Mouse (Mus musculus) liver, adult 2 months (tissue): ENCODE data around the gene Mmp28. TPM values are rescaled to one million over a fixed set of nuclear protein-coding genes. Genes with fewer than 3 reads are reported as not detected.

ENCODE experiments used
- DNase-seq: peaks from one replicate; pipeline ENCODE4 v3.0.0-alpha.2; 2011; ENCODE audit warnings: low read depth, low spot score; ENCODE audit errors: extremely low read depth
- H3K27ac ChIP-seq: fragments of 200-500 bp; replicated peaks from 2 replicates; pipeline ENCODE4 v1.5.1; 2012; ENCODE audit warnings: low read depth, mild to moderate bottlenecking, control low read depth, inconsistent platforms, low read length; ENCODE audit not compliant: insufficient read depth
- H3K27me3 ChIP-seq: fragments of 200-500 bp; 2 replicates; pipeline ENCODE4 v1.6.1; 2012; ENCODE audit warnings: mild to moderate bottlenecking, moderate library complexity, low read length, inconsistent platforms; ENCODE audit not compliant: control insufficient read depth, insufficient read depth
- H3K36me3 ChIP-seq: fragments of 200-500 bp; 2 replicates; pipeline ENCODE4 v1.6.1; 2012; ENCODE audit warnings: low read length, inconsistent platforms; ENCODE audit not compliant: control insufficient read depth, insufficient read depth
- H3K4me1 ChIP-seq: fragments of 200-500 bp; 2 replicates; pipeline ENCODE4 v1.6.1; 2011; ENCODE audit warnings: low read length; ENCODE audit not compliant: control insufficient read depth, insufficient read depth
- H3K4me3 ChIP-seq: fragments of 200-500 bp; 2 replicates; pipeline ENCODE4 v1.5.1; 2011; ENCODE audit warnings: low read depth, mild to moderate bottlenecking, control low read depth, low read length, moderate library complexity; ENCODE audit not compliant: insufficient read depth
- H3K79me2 ChIP-seq: fragments of 200-500 bp; 2 replicates; pipeline ENCODE4 v1.6.1; 2012; ENCODE audit warnings: inconsistent platforms, mild to moderate bottlenecking, low read length, moderate library complexity; ENCODE audit not compliant: control insufficient read depth, insufficient read depth
- H3K9ac ChIP-seq: fragments of 200-500 bp; 2 replicates; pipeline ENCODE4 v1.6.1; 2012; ENCODE audit warnings: low read depth, mild to moderate bottlenecking, control low read depth, inconsistent platforms, low read length
- CTCF ChIP-seq: fragments of 200-500 bp; IDR thresholded peaks from 2 replicates; pipeline ENCODE4 v1.5.1; 2011; ENCODE audit warnings: low read depth, low read length, control low read depth
- POLR2A ChIP-seq: fragments of 200-500 bp; IDR thresholded peaks from 2 replicates; pipeline ENCODE4 v1.6.1; 2011; ENCODE audit warnings: low read length, control low read depth; ENCODE audit not compliant: insufficient read depth; ENCODE audit errors: extremely low read depth
- WGBS: fragments of 180-500 bp; shearing (Covaris S2); methylation state at CpG from one replicate; pipeline ENCODE4 v1.1.7; 2018; 5-methylcytosine and 5-hydroxymethylcytosine counted together
- polyA plus RNA-seq: library from polyadenylated mRNA; depleted of rRNA; stranded (reverse); fragments of >200 nt; gene quantifications from 2 replicates; pipeline ENCODE4 v1.2.3, GENCODE M21; 2012
- total RNA-seq: library from RNA; depleted of rRNA; stranded (reverse); fragments of >200 nt; gene quantifications from 2 replicates; pipeline ENCODE4 v1.2.3, GENCODE M21; 2014

The Mmp28 gene
- total and polyA plus RNA-seq, 2 experiments: 0.18 to 0.26 TPM

DNA sequence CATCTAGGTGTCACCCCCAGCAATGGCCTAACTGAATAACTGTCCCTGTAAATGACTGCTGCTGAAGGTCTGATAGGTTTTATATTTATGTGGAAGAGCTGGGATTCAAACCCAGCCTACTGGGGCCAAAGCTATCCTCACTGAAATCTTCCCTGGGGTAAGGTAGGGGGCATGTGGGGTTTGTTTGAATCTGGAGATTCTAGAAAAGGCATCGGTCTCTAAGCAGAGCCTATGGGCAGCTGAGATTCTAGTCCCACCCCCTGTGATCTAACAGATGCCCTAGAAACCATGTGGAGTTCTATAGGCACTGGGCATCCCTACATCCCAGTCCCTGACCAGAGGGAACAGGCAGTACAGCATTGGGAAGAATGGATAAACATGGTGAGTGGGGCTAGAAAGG is 25.5 kb downstream of the Mmp28 start, which contains the start of gene 1700020L24Rik:
1700020L24Rik (plus strand) TSS at position 301 of the 400 bp plus-strand sequence.
- H3K27ac ChIP-seq: no peak within 1 kb of the TSS
- DNase-seq: no peak
- no peaks in the 10 kb centered on the region for H3K4me1 ChIP-seq
- no peak for TF ChIP-seq CTCF
- TF ChIP-seq POLR2A: no peak
- peaks cover 2% of the 10 kb centered on the region; the same call in 1 of the 2 replicates for H3K27me3 ChIP-seq
- no peak within 1 kb of the TSS for H3K4me3 ChIP-seq
- H3K36me3 ChIP-seq: no peaks in the 10 kb centered on the region
- H3K79me2 ChIP-seq: no peaks in the 10 kb centered on the region
- H3K9ac ChIP-seq: no peak within 1 kb of the TSS
- 93% methylated on average over 1 of the region's 1 CpGs for WGBS

DNA sequence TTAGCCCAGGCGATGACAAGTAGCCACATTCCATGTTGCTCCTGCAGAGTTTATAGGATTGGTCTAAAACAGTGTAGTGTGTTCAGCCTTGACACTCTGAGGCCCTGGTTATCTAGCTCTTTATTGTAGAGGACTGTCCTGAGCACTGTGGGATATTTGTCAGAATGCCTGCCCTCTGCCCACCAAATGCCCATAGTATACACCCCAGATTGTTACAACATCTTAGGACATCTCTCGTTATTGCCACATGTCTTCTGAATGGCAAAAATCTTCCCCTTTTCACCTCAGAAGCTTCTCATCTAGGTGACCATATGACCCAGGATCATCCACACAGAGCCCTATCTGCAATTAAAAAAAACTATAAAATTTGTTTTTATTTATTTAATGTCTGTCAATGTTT is 30.3 kb downstream of the Mmp28 start:
- Histone ChIP-seq H3K4me3 (no peak overlapping the region), H3K36me3 (no peaks in the 10 kb centered on the region), H3K9ac (no peak overlapping the region), H3K27ac (no peak overlapping the region), H3K4me1 (no peaks in the 10 kb centered on the region), H3K27me3 (peaks cover 3% of the 10 kb centered on the region; the same call in 1 of the 2 replicates), H3K79me2 (no peaks in the 10 kb centered on the region)
- TF ChIP-seq POLR2A (no peak), CTCF (no peak)
- WGBS: 81% methylated on average over 2 of the region's 2 CpGs
- no peak for DNase-seq

DNA sequence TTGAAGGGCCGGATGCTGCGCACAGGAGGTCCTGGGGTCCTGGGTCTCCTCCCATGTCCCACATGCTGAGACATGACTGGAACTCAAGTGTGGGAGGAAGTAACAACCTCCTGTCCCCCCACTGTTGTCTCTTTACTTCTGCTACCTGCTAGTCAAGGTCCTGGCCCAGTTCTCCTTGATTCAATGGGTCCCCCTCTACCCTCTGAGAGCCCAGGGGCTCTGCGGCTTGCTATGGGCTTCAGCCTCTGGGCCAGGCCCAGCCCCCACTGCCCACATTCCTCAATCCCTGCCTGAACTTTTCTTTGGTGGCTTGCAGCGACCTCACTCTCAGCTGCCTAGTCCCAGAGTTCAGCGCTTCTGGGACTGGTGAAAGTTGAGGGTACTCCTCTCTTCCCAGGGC is 33.5 kb downstream of the Mmp28 start, which contains the start of gene Gas2l2:
Gas2l2 (minus strand) TSS at position 101 of the 400 bp plus-strand sequence.
- Histone ChIP-seq H3K36me3 (no peaks in the 10 kb centered on the region), H3K9ac (no peak within 1 kb of the TSS), H3K4me3 (no peak within 1 kb of the TSS), H3K27ac (no peak within 1 kb of the TSS), H3K79me2 (no peaks in the 10 kb centered on the region), H3K4me1 (no peaks in the 10 kb centered on the region), H3K27me3 (peaks cover 6% of the 10 kb centered on the region)
- 70% methylated on average over 5 of the region's 5 CpGs for WGBS
- TF ChIP-seq POLR2A (no peak), CTCF (no peak)
- DNase-seq: no peak

DNA sequence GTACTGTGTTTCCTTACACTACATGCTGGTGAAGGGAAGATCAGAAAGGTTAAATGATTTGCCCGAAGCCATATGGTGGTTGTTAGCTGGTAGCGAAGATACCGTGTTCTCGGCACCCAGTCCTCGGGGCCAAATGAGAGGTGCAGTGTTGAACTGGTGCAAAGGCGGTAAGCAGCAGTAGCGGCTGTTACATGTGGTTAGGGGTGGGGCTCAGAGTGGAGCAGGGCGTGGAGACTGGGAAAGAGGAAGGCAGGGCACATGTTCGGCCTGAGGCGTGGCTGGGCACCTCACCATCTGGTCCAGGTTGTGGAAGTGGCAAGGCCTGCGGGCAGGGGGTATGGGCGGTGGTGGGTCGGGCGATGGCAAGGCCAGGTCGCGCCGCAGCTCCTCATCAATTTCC is 35.9 kb downstream of the Mmp28 start:
- Histone ChIP-seq H3K36me3 (no peaks in the 10 kb centered on the region), H3K27ac (no peak overlapping the region), H3K79me2 (no peaks in the 10 kb centered on the region), H3K9ac (no peak overlapping the region), H3K4me1 (no peaks in the 10 kb centered on the region), H3K4me3 (no peak overlapping the region), H3K27me3 (peaks cover 6% of the 10 kb centered on the region)
- 31% methylated on average over 17 of the region's 17 CpGs for WGBS
- TF ChIP-seq POLR2A: no peak
- no peak for TF ChIP-seq CTCF
- no peak for DNase-seq

GRCm38 (mm10) chr11:83424681-83425080 is 38.2 kb downstream of the Mmp28 start:
- no peaks in the 10 kb centered on the region for H3K79me2 ChIP-seq
- peaks cover 6% of the 10 kb centered on the region for H3K27me3 ChIP-seq
- whole genome bisulfite sequencing: 6% methylated on average over 8 of the region's 8 CpGs
- no peaks in the 10 kb centered on the region for H3K4me1 ChIP-seq
- H3K4me3 ChIP-seq: no peak overlapping the region
- H3K9ac ChIP-seq: no peak overlapping the region
- TF ChIP-seq POLR2A (no peak), CTCF (peak; percentile 91)
- no peaks in the 10 kb centered on the region for H3K36me3 ChIP-seq
- DNase-seq: no peak
- no peak overlapping the region for H3K27ac ChIP-seq

GRCm38 (mm10) chr11:83421305-83421704 is 41.6 kb downstream of the Mmp28 start:
- no peaks in the 10 kb centered on the region for H3K79me2 ChIP-seq
- no peak overlapping the region for H3K9ac ChIP-seq
- H3K4me3 ChIP-seq: no peak overlapping the region
- no peak for DNase-seq
- H3K36me3 ChIP-seq: no peaks in the 10 kb centered on the region
- 2% methylated on average over 9 of the region's 9 CpGs for WGBS
- TF ChIP-seq CTCF (no peak), POLR2A (no peak)
- H3K4me1 ChIP-seq: no peaks in the 10 kb centered on the region
- H3K27me3 ChIP-seq: peaks cover 12% of the 10 kb centered on the region
- no peak overlapping the region for H3K27ac ChIP-seq
